Mouse (Mus musculus): ENCODE results near the gene Rpl7l1.

DNA sequence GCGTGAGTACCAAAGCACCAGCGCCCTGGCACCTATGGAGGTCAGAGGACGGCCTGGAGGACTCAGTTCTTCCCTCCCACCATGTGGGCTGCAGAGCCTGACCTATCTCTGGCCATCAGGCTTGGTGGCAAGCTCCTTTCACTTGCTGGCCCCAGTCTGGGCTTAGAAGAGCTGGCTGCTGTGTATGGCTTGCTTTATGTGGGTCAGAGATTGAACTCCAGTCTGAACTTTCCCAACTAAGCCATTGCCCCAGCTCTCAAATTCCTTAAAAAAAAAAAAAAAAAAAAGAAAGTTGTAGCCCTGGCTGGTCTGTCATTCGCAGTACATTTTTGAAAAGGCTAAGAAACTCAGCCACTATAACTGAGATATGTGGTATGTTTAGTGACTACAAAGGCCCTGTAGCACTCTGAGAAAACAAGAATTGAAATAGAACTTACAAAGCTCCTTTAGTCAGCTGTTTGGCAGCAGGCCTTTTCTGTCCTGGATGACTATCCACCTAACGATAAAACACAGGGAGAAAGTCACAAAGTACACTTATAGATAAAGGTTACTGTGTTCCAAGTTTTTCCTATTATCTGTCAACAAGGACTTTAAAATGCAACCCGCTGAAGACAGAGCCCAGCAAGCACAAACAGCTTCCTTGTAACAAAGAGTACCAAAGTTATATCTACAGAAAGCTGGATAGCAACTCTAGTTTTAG lies 26.8 kb upstream of the Rpl7l1 start:
- no peak for TF ChIP-seq CTCF (IDR thresholded peaks at IDR 0.05; ENCODE audit: borderline replicate concordance, insufficient read depth, low read depth, low read length)
- TF ChIP-seq POLR2A (IDR thresholded peaks at IDR 0.05; ENCODE audit: borderline replicate concordance, insufficient read depth, low read length): no peak

All from cerebellum, adult 2 months (tissue).